Mouse (Mus musculus): ENCODE results near the gene Mapk14. TPM values are rescaled to one million over a fixed set of nuclear protein-coding genes. Genes with fewer than 3 reads are reported as not detected.

The Mapk14 gene
- total and polyA plus RNA-seq, 3 experiments: 61.5 to 93.2 TPM; not detected in 1

DNA sequence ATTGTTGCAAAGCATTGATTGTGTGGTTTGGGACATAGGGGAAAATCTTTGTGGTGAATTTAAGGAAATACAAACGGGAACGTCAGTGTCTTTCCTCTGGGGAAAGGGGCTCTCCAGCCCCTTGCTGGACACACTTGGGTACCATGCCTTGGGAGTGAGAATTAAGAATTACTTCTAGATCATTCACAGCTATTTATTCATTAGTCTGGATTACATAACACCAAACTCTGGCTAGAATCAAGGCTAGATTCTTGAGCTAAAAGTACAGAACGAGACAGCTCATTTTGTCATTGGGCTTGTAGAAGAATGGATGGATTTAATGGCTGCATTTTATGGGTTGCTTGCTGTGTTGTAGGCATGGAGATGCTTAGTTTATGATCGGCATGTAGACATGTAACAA, 3.7 kb downstream of the Mapk14 start:
- H3K4me3 ChIP-seq (ENCODE audit: control insufficient read depth in 1 of 2, insufficient read depth in 1 of 2, low read depth in 2 of 2, low read length in 2 of 2): no peak overlapping the region
- peaks cover 15 to 36% of the 10 kb centered on the region in 2 experiments for H3K4me1 ChIP-seq (ENCODE audit: control insufficient read depth in 1 of 2, insufficient read depth in 2 of 2, low read length in 2 of 2)
- H3K27ac ChIP-seq (ENCODE audit: control insufficient read depth, low read depth, low read length): no peak overlapping the region
- H3K79me2 ChIP-seq (ENCODE audit: control insufficient read depth, insufficient read depth, low read length, poor library complexity): peaks cover 72% of the 10 kb centered on the region
- H3K36me3 ChIP-seq (ENCODE audit: control insufficient read depth in 1 of 2, insufficient read depth in 2 of 2, low read length in 2 of 2): peaks cover 0 to 67% of the 10 kb centered on the region in 2 experiments; a peak in 2 of 4 replicates
- no peaks in the 10 kb centered on the region for H3K9me3 ChIP-seq (replicated peaks; ENCODE audit: insufficient read depth, low read length)
- H3K27me3 ChIP-seq (ENCODE audit: control insufficient read depth in 1 of 2, insufficient read depth in 2 of 2, low read length in 2 of 2): no peaks in the 10 kb centered on the region
- no peak for DNase-seq (ENCODE audit: low read depth, low spot score)
- no peak overlapping the region for H3K9ac ChIP-seq (ENCODE audit: control insufficient read depth, low read depth, low read length, poor library complexity, severe bottlenecking)
- peak; percentile 27 for TF ChIP-seq TAL1 (IDR thresholded peaks at IDR 0.05; ENCODE audit: low read length)
- no peak for TF ChIP-seq CHD1 (IDR thresholded peaks at IDR 0.05; ENCODE audit: low read depth, low read length)
- no peak for TF ChIP-seq POLR2AphosphoS2 (IDR thresholded peaks at IDR 0.05; ENCODE audit: low read length)
- TF ChIP-seq TBP (IDR thresholded peaks at IDR 0.05; ENCODE audit: low read depth, low read length): no peak
- no peak for TF ChIP-seq POLR2A (IDR thresholded peaks at IDR 0.05; ENCODE audit: control insufficient read depth in 1 of 2, insufficient read depth in 1 of 2, low read depth in 1 of 2, low read length in 2 of 2, poor library complexity in 1 of 2)
- TF ChIP-seq ZMIZ1 (IDR thresholded peaks at IDR 0.05; ENCODE audit: low read depth, low read length): no peak
- TF ChIP-seq GABPA (IDR thresholded peaks at IDR 0.05; ENCODE audit: low read depth, low read length): no peak
- TF ChIP-seq POLR2AphosphoS5 (IDR thresholded peaks at IDR 0.05; ENCODE audit: borderline replicate concordance, low read depth, low read length): no peak
- TF ChIP-seq RCOR1 (IDR thresholded peaks at IDR 0.05; ENCODE audit: low read depth, low read length): peak; percentile 86
- TF ChIP-seq E2F4 (IDR thresholded peaks at IDR 0.05; ENCODE audit: borderline replicate concordance, low read depth, low read length): no peak
- TF ChIP-seq ZNF384 (IDR thresholded peaks at IDR 0.05; ENCODE audit: low read depth, low read length): no peak

DNA sequence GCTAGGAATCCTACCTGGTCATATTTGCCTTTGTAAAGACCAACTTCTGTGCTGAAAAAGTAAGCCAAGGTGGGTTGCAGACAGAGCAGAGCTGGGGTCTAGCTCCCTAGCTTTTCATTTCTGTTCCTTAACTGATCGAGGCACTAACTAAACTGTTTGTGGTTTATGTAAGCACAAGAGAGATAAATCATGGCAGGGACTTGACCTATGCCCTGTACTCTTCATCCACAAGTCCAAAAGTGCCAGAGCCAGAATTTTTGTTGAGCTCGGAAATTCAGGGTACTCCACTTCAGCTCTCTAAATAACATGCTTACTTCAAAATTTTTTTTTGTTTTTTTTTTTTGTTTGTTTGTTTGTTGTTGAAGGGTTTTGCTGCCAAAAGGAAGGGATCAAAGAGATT, 5.5 kb downstream of the Mapk14 start:
- DNase-seq (ENCODE audit: low read depth, low spot score): no peak
- H3K79me2 ChIP-seq (ENCODE audit: control insufficient read depth, insufficient read depth, low read length, poor library complexity): peaks cover 80% of the 10 kb centered on the region
- no peak overlapping the region for H3K4me3 ChIP-seq (ENCODE audit: control insufficient read depth in 1 of 2, insufficient read depth in 1 of 2, low read depth in 2 of 2, low read length in 2 of 2)
- H3K27me3 ChIP-seq (ENCODE audit: control insufficient read depth in 1 of 2, insufficient read depth in 2 of 2, low read length in 2 of 2): no peaks in the 10 kb centered on the region
- peak overlapping the region; percentile 40; the same call in 1 of the 2 replicates for H3K9ac ChIP-seq (ENCODE audit: control insufficient read depth, low read depth, low read length, poor library complexity, severe bottlenecking)
- H3K27ac ChIP-seq (ENCODE audit: control insufficient read depth, low read depth, low read length): peak overlapping the region; percentile 75
- H3K36me3 ChIP-seq (ENCODE audit: control insufficient read depth in 1 of 2, insufficient read depth in 2 of 2, low read length in 2 of 2): peaks cover 3 to 84% of the 10 kb centered on the region in 2 experiments
- TF ChIP-seq USF1 (IDR thresholded peaks at IDR 0.05; ENCODE audit: low read depth, low read length) (no peak), SIN3A (IDR thresholded peaks at IDR 0.05; ENCODE audit: low read length) (no peak), MAFK (IDR thresholded peaks at IDR 0.05; ENCODE audit: borderline replicate concordance, low read depth, low read length) (no peak), EP300 (IDR thresholded peaks at IDR 0.05; ENCODE audit: low read depth in 1 of 2, low read length in 2 of 2) (0 out of 4 replicates have a peak, but pooled peaks of 1 of the 2 experiments have one; percentile 14), CTCF (IDR thresholded peaks at IDR 0.05 in 2 of 3, conservative IDR thresholded peaks at IDR 0.05 in 1 of 3; ENCODE audit: control insufficient read depth in 1 of 3, insufficient read depth in 1 of 3, low read depth in 2 of 3, low read length in 3 of 3, poor library complexity in 1 of 3, severe bottlenecking in 1 of 3) (no peak), RCOR1 (IDR thresholded peaks at IDR 0.05; ENCODE audit: low read depth, low read length) (no peak), TCF12 (IDR thresholded peaks at IDR 0.05; ENCODE audit: low read depth, low read length) (no peak), GATA1 (IDR thresholded peaks at IDR 0.05; ENCODE audit: low read depth, low read length) (peak; percentile 54), GABPA (IDR thresholded peaks at IDR 0.05; ENCODE audit: low read depth, low read length) (no peak), NRF1 (IDR thresholded peaks at IDR 0.05; ENCODE audit: insufficient read depth, low read depth, low read length, poor library complexity, severe bottlenecking) (no peak), MXI1 (IDR thresholded peaks at IDR 0.05; ENCODE audit: low read depth, low read length) (no peak), CHD1 (IDR thresholded peaks at IDR 0.05; ENCODE audit: low read depth, low read length) (no peak), TAL1 (IDR thresholded peaks at IDR 0.05; ENCODE audit: low read length) (no peak), ZMIZ1 (IDR thresholded peaks at IDR 0.05; ENCODE audit: low read depth, low read length) (no peak), HCFC1 (IDR thresholded peaks at IDR 0.05; ENCODE audit: low read depth, low read length) (no peak), BHLHE40 (IDR thresholded peaks at IDR 0.05; ENCODE audit: borderline replicate concordance, low read depth, low read length) (no peak), E2F4 (IDR thresholded peaks at IDR 0.05; ENCODE audit: borderline replicate concordance, low read depth, low read length) (no peak), SMC3 (IDR thresholded peaks at IDR 0.05; ENCODE audit: low read depth, low read length) (no peak), ZNF384 (IDR thresholded peaks at IDR 0.05; ENCODE audit: low read depth, low read length) (0 out of 2 replicates have a peak, but pooled peaks have one; percentile 5)
- no peaks in the 10 kb centered on the region for H3K9me3 ChIP-seq (replicated peaks; ENCODE audit: insufficient read depth, low read length)
- H3K4me1 ChIP-seq (ENCODE audit: control insufficient read depth in 1 of 2, insufficient read depth in 2 of 2, low read length in 2 of 2): peaks cover 17 to 50% of the 10 kb centered on the region in 2 experiments
